Mouse (Mus musculus) stomach, postnatal 0 days (tissue): ENCODE results near the gene Bptf. TPM values are rescaled to one million over a fixed set of nuclear protein-coding genes. Genes with fewer than 3 reads are reported as not detected.

Source experiments
- ATAC-seq: fragments of 200-750 bp; cut with Nextera tagmentation; 2 replicates; pipeline ENCODE4 v1.8.0; 2017; ENCODE audit not compliant: low FRiP score, low TSS enrichment
- DNase-seq: peaks from one replicate; pipeline ENCODE4 v3.0.0-alpha.2; 2016; ENCODE audit warnings: low spot score
- H3K27ac ChIP-seq: fragments of 300-500 bp; sonication (generic); replicated peaks from 2 replicates; pipeline ENCODE4 v1.5.1; 2014; ENCODE audit warnings: mild to moderate bottlenecking, control low read depth
- H3K27me3 ChIP-seq: fragments of 300-500 bp; sonication (generic); 2 replicates; pipeline ENCODE4 v1.6.1; 2014; ENCODE audit warnings: low read length; ENCODE audit not compliant: control insufficient read depth, insufficient read depth
- H3K36me3 ChIP-seq: fragments of 300-500 bp; sonication (generic); 2 replicates; pipeline ENCODE4 v1.6.1; 2014; ENCODE audit warnings: low read length, mixed read lengths; ENCODE audit not compliant: control insufficient read depth, insufficient read depth
- H3K4me1 ChIP-seq: fragments of 300-500 bp; sonication (generic); replicated peaks from 2 replicates; pipeline ENCODE4 v1.6.1; 2014; ENCODE audit warnings: antibody characterized with exemption; ENCODE audit not compliant: control insufficient read depth, insufficient read depth
- H3K4me2 ChIP-seq: fragments of 300-500 bp; sonication (generic); replicated peaks from 2 replicates; pipeline ENCODE4 v1.6.1; 2014; ENCODE audit warnings: low read depth, mild to moderate bottlenecking, control low read depth, moderate library complexity
- H3K4me3 ChIP-seq: fragments of 300-500 bp; sonication (generic); 2 replicates; pipeline ENCODE4 v1.5.1; 2014; ENCODE audit warnings: low read depth, low read length, control low read depth
- H3K9ac ChIP-seq: fragments of 300-500 bp; sonication (generic); 2 replicates; pipeline ENCODE4 v1.6.1; 2014; ENCODE audit warnings: mild to moderate bottlenecking, low read length, control low read depth, mixed read lengths
- H3K9me3 ChIP-seq: fragments of 300-500 bp; sonication (generic); 2 replicates; pipeline ENCODE4 v1.6.1; 2016; ENCODE audit warnings: low read length; ENCODE audit not compliant: control insufficient read depth
- CTCF ChIP-seq: IDR thresholded peaks from 2 replicates; pipeline ENCODE4 v1.5.1; 2016; ENCODE audit warnings: antibody characterized with exemption, low read depth, mild to moderate bottlenecking, moderate library complexity
- EP300 ChIP-seq: optimal IDR thresholded peaks from 2 replicates; pipeline ENCODE3; 2016; ENCODE audit warnings: antibody characterized with exemption
- WGBS: fragments of 180-500 bp; shearing (Covaris S2); extraction: QIAGEN DNeasy Blood & Tissue Kit; methylation state at CpG from one replicate; pipeline ENCODE4 v1.1.7; 2014; 5-methylcytosine and 5-hydroxymethylcytosine counted together
- polyA plus RNA-seq: library from polyadenylated mRNA; unstranded; fragments of >200 nt; fragmentation: Nextera tagmentation; extraction: Ambion mirVana; gene quantifications from 2 replicates; pipeline ENCODE4 v1.2.1, GENCODE M21; 2015

Gene Bptf
- polyA plus RNA-seq, 1 experiment from 2014 or later = 11.8 TPM

GRCm38 (mm10) chr11:107103224-107103589, 28.7 kb downstream of the Bptf start:
- TF ChIP-seq EP300 (no peak), CTCF (no peak)
- DNase-seq (no peak), ATAC-seq (peak; percentile 76)
- Histone ChIP-seq H3K9ac (peak overlapping the region; percentile 27; the same call in 1 of the 2 replicates), H3K4me2 (no peak overlapping the region), H3K9me3 (no peaks in the 10 kb centered on the region), H3K4me1 (0 out of 2 replicates have a peak, but pooled peaks cover 4% of the 10 kb centered on the region), H3K27ac (peak overlapping the region; percentile 82), H3K27me3 (no peaks in the 10 kb centered on the region), H3K4me3 (no peak overlapping the region), H3K36me3 (no peaks in the 10 kb centered on the region; the same call in 1 of the 2 replicates)
- WGBS = 14% methylated on average over 2 of the region's 2 CpGs

GRCm38 (mm10) chr11:107102465-107103223, 29.3 kb downstream of the Bptf start:
- Histone ChIP-seq H3K9ac (peak overlapping the region; percentile 27; the same call in 1 of the 2 replicates), H3K27me3 (no peaks in the 10 kb centered on the region), H3K4me2 (no peak overlapping the region), H3K4me3 (no peak overlapping the region), H3K4me1 (0 out of 2 replicates have a peak, but pooled peaks cover 4% of the 10 kb centered on the region), H3K9me3 (no peaks in the 10 kb centered on the region), H3K36me3 (no peaks in the 10 kb centered on the region; the same call in 1 of the 2 replicates), H3K27ac (peak overlapping the region; percentile 82)
- 60% methylated on average over 11 of the region's 11 CpGs for WGBS
- no peak for DNase-seq
- 0 out of 2 replicates have a peak, but pooled peaks have one; percentile 7 for ATAC-seq
- TF ChIP-seq CTCF = no peak
- no peak for TF ChIP-seq EP300

- no peaks in the 10 kb centered on the region for H3K27me3 ChIP-seq
- ATAC-seq = no peak
- no peaks in the 10 kb centered on the region for H3K9me3 ChIP-seq
- WGBS = 88% methylated on average over 5 of the region's 5 CpGs
- no peak for TF ChIP-seq EP300
- no peak for TF ChIP-seq CTCF
- H3K4me3 ChIP-seq = no peak overlapping the region
- H3K4me1 ChIP-seq = no peaks in the 10 kb centered on the region
- no peak for DNase-seq
- no peak overlapping the region for H3K27ac ChIP-seq
- H3K4me2 ChIP-seq = no peak overlapping the region
- H3K36me3 ChIP-seq = peaks cover 7% of the 10 kb centered on the region
- no peak overlapping the region for H3K9ac ChIP-seq
Measured at GRCm38 (mm10) chr11:107096973-107097372, 35.0 kb downstream of the Bptf start.

GRCm38 (mm10) chr11:107093871-107094270, 38.1 kb downstream of the Bptf start:
- ATAC-seq (no peak), DNase-seq (no peak)
- Histone ChIP-seq H3K4me2 (no peak overlapping the region), H3K4me3 (no peak overlapping the region), H3K36me3 (peaks cover 13% of the 10 kb centered on the region), H3K27me3 (no peaks in the 10 kb centered on the region), H3K4me1 (no peaks in the 10 kb centered on the region), H3K9ac (no peak overlapping the region), H3K9me3 (no peaks in the 10 kb centered on the region), H3K27ac (no peak overlapping the region)
- WGBS = 87% methylated on average over 7 of the region's 7 CpGs
- TF ChIP-seq CTCF (no peak), EP300 (no peak)

GRCm38 (mm10) chr11:107092637-107093036, 39.3 kb downstream of the Bptf start:
- ATAC-seq = no peak
- TF ChIP-seq EP300 (no peak), CTCF (no peak; the same call in 1 of the 2 replicates)
- Histone ChIP-seq H3K9me3 (no peaks in the 10 kb centered on the region), H3K36me3 (peaks cover 13% of the 10 kb centered on the region), H3K4me1 (no peaks in the 10 kb centered on the region), H3K4me3 (no peak overlapping the region), H3K4me2 (no peak overlapping the region), H3K9ac (no peak overlapping the region), H3K27me3 (no peaks in the 10 kb centered on the region), H3K27ac (no peak overlapping the region)
- 87% methylated on average over 7 of the region's 7 CpGs for WGBS
- no peak for DNase-seq

GRCm38 (mm10) chr11:107085866-107086265, 46.1 kb downstream of the Bptf start:
- no peak for TF ChIP-seq CTCF
- TF ChIP-seq EP300 = no peak
- peaks cover 8% of the 10 kb centered on the region for H3K36me3 ChIP-seq
- H3K27ac ChIP-seq = no peak overlapping the region
- no peak for DNase-seq
- H3K4me1 ChIP-seq = no peaks in the 10 kb centered on the region
- H3K27me3 ChIP-seq = no peaks in the 10 kb centered on the region
- H3K4me3 ChIP-seq = no peak overlapping the region
- H3K4me2 ChIP-seq = no peak overlapping the region
- ATAC-seq = no peak
- 66% methylated on average over 5 of the region's 5 CpGs for WGBS
- no peaks in the 10 kb centered on the region for H3K9me3 ChIP-seq
- H3K9ac ChIP-seq = no peak overlapping the region
